Mouse (Mus musculus): ENCODE data around the gene Otud7a.

Otud7a gene

DNA sequence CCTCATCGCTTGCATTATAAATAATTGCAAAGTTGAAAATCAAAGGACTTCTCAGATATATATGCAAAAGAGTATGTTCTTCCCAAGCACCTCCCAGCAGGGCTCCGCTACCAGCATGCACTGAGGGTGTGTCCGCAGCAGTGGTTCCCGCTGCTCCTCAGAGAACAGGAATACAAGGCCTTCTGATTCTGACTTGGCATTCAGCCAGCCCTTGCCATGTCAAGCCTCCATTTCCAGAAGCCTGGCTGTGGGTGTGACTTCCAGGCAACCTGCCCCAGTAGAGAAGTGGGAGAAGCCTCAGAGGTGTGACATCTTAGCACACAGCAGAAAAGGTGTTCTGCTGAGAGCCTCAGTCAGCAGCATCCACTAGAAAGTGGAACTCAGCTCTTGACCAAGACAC, 253.4 kb downstream of the Otud7a start:
- intact Hi-C loops (cut with DNase I), result no loop called here

DNA sequence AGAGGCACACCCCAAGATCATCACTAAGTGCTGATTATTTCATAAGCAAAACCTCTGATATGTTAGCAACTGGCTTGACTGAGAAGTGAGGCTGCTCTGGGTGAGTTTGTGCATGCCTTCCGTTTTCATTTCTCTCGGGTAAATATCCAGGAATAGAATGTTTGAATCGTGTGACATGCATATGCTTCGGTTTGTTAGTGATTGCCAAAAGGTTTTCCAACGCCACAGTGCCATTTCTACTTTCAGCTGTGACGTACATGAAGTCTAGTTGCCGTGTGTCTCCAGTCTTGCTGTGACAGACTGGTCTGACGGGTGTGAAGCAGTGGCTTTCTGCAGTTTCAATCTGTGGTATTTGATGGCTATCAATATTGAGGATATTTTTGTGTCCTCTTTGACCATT, 273.4 kb downstream of the Otud7a start:
- intact Hi-C loops (cut with DNase I), result no loop called here

DNA sequence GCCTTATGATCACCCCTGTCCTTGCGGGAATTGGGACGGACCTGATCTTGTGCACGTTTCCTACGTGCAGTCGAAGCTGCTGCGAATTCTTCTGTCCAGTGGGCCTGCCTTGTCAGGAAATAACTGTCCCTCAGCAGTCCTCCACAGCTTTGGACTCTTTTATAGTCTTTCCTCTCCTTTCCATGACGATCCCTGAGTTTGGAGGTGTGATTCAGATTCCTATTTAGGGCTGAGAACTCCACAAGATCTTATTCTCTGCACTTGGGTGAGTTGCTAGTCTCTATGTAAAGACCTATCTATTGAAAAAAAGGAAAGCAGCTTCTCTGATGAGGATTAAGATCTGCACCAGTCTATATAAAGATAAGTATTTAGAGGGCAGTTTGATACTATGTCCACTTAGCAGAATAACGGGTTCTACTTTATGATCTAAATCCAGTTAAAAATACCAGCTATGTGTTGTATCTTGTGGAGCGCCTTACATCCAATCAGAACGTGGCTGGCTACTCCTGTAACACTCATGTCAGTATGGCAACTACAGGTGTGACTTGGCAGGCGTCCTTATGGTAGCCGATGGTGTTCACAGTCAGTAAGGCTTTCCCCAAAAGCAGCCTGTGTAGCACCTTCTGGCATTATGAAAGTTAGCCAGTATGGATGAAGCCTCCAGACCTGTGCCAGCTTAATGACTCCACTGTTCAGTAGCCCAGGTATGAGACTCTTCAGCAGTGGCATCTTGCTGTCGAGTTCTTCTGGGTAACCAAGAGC, 274.8 kb downstream of the Otud7a start:
- intact Hi-C loops (cut with DNase I), result no loop called here

DNA sequence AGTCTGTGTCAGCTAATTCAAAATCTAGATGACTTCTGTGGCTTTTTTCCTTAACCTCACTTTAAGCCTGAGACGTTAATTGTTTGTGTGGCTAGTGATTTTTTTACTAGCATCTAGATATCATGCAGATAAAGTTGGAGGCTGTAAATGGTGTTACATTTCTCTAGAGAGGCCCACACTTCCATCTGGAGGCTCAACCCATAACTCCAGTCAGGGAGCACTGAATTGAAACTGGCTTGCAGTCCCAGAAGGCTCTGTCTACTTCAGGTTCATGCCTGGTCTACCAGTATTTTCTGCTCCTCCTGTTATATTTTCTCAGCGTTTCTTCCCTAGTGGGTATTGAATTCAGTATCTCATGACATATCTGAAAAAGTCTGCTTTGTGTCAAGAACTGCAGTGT, 276.1 kb downstream of the Otud7a start:
- intact Hi-C loops (cut with DNase I), result no loop called here

DNA sequence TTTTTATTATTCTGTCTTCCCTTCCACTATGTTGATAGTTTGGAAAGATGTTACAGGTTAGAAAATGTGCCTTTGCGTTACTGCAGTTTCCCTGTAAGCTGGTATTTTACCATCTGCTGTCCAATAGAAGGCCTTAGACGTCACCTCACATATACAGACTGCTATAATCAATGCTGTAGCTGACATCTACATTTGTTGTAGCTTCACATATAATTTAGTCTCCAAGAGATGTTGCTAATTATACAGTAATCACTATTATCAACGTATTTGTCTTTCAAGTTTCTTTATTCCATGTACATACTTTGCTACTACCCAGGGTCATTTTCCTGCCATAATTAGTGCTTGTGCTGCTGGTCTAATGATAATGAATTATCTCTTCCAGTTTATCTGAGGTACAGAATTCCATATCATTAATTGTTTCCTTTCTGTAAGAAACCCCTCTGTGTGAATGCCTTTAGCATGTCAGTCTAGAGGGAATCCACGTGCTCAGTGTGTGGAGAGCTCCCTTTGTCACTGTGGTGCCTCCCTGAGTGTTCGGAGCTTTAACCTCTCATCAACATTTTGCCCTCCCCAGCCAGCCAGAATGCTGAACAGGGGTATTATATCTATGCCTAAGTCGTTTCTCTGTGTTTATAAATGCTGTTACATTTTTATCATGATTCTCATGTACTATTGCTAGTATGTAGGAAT, 280.6 kb downstream of the Otud7a start:
- intact Hi-C loops (cut with DNase I), result no loop called here

DNA sequence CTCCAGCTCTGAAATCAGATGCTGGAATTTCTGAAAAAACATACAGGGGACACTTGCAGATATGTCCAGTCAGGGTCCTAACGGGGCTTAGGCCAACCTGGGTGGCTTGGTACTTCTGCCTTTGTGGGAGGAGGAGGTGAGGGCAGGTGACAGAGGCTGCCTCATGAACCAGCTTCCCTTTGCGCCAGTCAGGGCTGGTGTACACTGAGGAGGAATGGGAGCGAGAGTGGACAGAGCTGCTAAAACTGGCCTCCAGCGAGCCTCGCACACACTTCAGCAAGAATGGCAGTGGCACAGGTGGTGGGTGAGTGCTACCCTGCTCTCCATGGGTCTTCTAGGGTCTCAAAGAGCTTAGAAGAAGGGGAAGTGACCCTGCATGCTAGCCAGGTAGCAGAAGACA, 285.1 kb downstream of the Otud7a start:
- intact Hi-C loops (cut with DNase I), result no loop called here

DNA sequence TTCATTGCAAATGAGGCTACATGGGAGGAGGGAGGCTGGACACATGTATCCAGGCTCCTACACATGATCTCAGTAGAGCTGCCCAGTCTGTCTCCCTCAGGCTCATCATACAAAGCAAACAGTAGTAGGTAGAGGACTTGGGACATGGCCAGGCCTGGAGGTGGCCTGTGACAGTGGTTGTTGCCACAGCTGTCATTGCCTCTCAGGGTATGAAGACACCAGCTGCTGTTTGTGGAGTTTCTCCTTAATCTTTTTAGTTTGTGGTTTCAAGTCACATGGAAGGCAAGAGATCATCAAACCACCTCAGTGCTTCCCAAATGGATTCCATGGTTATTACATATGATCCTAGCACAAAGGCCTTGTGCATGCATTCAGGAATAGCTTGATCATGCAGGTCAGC, 285.5 kb downstream of the Otud7a start:
- intact Hi-C loops (cut with DNase I), result no loop called here

DNA sequence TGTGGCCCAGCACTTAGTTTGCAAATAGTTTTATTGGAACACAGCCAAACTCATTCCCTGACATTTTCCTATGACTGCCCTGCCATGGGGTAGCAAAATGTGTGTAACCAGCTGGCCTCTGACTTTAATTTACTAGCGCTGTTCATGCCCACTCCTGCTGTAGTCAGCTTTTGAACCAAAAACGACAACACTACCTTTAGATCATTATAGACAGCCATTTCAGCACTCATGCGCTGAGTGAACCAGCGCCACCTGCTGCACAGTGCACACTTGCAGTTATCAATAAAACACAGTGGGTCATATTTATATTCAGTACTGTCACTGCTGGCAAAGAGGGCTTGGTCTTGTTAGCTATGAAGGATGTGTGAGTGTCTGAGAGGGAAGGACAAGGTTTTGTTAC, 293.2 kb downstream of the Otud7a start:
- intact Hi-C loops (cut with DNase I), result loop anchor here (5.0 kb wide), 1 partner anchor 415 kb away; no protein-coding TSS in a partner anchor

DNA sequence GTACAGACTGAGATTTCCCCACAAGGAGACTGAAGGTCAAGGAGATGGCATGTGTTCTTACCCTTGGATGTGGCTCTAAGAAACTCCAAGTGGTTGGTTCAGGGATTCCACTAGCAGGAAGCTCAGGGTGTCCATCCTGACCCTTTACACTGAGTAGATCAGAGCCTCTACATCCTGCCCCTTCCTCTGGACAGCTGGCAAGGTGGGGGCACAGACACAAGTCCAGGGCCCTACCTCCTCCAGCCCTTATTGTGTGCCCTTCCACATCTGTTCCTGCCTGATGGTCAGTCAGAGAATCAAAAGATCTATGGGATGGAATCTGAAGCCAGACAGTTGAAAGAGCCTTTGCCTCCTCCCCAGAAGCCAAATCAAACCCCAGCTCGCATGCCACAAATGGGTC, 293.6 kb downstream of the Otud7a start:
- intact Hi-C loops (cut with DNase I), result loop anchor here (5.0 kb wide), 1 partner anchor 416 kb away; no protein-coding TSS in a partner anchor

DNA sequence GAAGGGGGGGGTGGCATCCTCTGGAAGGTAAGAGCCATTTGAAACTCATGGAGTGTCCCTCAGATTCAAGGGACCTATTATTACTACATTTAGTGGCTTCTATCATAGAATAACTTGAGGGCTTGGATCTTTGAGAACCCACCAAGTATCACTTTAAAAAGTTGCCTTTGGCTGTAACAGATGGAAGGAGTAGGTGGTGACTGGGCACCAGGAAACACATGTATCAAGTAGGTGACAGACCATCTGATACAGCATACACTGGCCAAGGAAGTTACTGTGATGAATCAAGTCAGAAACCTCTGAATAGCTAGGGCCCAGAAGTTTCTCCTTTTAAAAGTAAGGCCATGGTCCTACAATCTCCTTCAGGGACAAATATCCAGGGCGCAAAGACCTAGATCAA, 298.6 kb downstream of the Otud7a start:
- intact Hi-C loops (cut with DNase I), result no loop called here

DNA sequence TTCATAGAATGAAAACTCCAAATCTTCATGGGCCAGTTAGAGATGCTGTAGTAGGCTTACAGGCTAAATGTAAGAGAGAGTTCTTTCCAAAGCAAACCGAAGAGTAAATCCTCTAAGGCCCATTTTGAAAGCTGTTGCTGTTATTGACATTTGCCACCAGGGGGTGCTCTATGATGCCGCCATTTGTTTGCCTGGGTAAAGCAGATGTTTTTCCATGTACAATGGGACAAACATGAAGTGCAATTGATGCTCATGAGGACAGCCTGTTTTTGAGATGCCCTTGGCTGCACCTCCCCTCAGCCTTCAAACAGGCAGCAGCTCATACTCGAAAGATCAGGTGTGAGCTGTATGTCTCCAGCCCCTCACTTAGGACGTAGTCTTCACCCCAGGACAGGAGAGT, 307.5 kb downstream of the Otud7a start:
- intact Hi-C loops (cut with DNase I), result loop anchor here (2.0 to 5.0 kb wide), 5 partner anchors 99 to 575 kb away; partner anchors contain the start of gene Klf13

DNA sequence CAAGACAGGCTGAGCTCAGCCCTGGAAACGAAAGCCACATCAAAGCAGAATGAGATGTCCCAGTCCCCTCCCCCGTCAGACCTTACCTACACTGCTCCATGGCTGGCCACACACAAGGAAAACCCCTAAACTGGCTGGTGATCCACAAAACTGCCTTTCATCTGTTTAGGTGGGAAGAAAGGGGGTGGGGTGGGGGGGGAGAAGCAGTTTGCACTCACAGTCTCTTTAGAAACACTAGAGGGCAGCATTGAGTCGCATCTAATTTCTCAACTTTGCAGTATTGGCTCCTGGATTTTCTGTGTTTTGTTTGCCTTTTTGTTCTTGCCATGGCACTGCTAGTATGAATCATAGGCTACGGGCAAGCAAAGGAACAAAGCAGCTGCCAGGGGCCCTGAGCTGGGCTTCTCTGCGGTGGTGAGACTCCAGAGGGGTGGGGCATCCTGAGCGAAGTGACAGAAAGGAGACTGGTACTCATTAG, 308.8 kb downstream of the Otud7a start:
- intact Hi-C loops (cut with DNase I), result loop anchor here (2.0 to 5.0 kb wide), 5 partner anchors 97 to 574 kb away; partner anchors contain the start of gene Klf13

DNA sequence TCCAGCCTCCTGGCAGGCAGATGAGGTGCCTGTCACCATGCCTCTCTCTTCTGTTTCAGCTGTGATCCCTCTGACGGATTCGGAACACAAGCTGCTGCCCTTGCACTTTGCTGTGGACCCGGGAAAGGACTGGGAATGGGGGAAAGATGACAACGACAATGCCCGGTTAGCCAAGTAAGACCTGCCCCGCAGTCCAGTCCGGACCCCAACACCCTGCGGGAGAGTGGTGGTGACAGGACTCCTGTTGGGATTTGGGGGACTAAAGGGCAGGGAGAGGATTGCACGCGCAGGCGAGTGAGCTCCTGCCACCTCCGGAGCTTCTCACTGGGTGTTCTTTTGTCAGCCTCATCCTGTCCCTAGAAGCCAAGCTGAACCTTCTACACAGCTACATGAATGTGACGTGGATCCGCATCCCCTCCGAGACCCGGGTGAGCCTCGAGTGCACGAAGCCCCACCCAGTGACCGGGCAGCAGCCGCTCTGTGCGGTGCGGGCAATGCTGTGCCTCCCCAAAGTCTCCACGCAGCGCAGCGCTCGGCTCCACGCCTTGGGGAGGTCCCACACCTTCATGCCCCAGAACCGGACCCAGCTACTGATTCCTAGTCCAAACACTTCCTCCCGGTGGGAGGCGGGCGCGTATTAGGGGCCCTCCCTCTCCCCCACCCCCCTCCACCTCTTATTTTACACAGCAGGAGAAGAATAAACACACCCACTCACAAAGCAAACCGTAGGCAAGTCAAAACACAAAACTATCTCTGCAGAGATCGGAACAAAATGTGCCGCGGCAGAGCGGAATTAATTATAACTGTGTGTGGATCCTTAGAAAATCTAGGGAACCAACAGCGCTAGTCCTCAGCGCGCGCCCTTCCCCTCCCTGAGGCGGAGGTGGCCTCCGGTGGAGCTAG, 310.3 kb downstream of the Otud7a start:
- intact Hi-C loops (cut with DNase I), result loop anchor here (5.0 kb wide), 4 partner anchors 182 to 572 kb away; partner anchors contain the start of gene Klf13

DNA sequence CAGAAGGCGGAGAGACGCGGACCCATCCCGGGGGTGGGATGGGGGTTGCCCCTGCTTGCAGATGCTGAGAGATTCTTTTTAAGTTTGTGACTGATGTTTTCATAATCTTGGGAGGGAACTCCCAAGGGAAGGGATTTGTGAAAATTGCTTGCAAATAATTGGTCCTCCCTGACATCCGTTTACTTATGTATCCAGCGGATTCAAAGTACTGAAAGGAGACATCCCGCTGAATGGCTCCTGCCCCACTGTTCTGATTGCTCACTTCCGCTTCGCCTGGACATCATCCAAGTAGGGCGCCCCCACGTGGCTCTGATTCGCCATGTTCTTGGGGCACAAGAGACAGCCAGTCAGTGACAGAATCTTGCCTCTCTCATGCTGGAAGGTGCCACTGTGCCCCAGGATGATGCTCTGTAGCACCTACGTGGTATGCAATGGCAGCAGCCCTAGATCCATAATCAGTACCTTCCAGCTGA, 311.0 kb downstream of the Otud7a start:
- intact Hi-C loops (cut with DNase I), result no loop called here

DNA sequence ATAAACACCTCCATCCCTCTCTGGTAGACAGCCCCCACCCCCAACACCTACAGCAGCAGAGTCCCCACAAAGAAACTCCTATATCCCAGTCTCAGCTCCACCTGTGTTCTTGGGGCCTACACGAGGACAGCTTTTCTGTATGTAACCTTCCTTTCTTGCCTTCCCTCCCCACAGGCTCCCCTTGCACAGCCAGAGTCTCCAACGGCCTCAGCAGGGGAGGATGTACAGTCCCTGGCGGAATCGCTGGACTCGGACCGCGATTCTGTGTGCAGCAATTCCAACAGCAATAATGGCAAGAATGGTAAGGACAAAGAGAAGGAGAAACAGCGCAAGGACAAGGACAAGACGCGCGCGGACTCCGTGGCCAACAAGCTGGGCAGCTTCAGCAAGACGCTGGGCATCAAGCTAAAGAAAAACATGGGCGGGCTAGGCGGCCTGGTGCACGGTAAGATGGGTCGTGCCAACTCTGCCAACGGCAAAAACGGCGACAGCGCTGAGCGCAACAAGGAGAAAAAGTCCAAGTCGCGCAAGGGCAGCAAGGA, 312.7 kb downstream of the Otud7a start:
- intact Hi-C loops (cut with DNase I), result no loop called here

DNA sequence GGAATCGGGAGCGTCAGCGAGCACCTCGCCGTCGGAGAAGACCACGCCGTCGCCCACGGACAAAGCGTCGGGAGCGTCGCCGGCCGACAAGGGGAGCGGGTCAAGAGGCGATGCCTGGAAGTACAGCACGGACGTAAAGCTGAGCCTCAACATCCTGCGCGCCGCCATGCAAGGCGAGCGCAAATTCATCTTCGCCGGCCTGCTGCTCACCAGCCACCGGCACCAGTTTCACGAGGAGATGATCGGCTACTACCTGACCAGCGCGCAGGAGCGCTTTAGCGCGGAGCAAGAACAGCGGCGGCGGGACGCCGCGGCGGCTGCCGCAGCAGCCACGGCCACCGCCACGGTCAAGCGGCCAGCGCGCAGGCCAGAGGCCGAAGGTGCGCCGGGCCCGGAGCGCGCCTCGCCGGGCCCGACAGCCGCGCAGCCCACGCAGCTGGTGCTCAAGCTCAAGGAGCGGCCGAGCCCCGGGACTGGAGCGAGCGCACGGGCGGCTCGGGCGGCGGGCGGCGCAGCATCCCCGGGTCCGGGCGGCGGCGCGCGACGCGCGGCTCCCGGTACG, 313.2 kb downstream of the Otud7a start:
- intact Hi-C loops (cut with DNase I), result no loop called here

DNA sequence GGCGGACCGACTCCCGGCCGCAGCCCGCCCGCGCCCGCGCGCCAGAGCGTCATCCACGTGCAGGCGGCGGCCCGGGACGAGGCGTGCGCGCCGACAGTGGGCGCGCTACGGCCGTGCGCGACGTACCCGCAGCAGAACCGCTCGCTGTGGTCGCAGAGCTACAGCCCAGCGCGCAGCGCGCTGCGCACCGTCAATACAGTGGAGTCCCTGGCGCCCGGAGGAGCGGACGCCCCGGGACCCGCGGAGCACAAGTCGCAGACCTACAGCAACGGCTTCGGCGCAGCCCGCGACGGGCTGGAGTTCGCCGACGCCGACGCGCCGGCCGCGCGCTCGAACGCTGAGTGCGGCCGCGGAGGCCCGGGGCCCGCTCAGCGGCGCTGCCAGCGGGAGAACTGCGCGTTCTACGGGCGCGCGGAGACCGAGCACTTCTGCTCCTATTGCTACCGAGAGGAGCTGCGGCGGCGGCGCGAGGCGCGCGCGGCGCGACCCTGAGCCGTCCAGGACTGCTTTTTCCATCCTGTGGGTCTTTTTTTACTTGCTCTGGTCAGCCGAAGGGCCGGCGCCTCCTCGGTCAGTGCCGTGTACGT, 313.8 kb downstream of the Otud7a start:
- intact Hi-C loops (cut with DNase I), result no loop called here

DNA sequence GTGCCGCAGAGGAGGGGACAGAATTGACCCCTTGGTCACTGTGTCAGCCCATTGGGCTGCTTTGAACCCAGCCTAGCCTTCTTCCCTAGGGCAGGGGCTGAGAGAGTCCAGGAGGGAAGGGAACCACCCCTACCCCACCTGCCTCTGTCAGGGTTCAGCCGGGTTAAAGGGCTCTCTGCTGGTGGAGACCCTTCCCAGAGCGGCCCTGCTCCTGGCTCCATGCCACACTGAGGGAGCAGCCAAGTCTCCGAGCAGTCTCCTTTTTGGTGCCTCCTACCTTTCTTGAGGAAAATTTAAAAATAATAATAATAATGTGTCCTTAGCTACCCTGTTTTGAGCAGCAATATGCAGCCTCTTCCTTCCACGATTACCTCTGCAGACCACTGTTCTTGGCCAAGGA, 315.1 kb downstream of the Otud7a start:
- intact Hi-C loops (cut with DNase I), result no loop called here

DNA sequence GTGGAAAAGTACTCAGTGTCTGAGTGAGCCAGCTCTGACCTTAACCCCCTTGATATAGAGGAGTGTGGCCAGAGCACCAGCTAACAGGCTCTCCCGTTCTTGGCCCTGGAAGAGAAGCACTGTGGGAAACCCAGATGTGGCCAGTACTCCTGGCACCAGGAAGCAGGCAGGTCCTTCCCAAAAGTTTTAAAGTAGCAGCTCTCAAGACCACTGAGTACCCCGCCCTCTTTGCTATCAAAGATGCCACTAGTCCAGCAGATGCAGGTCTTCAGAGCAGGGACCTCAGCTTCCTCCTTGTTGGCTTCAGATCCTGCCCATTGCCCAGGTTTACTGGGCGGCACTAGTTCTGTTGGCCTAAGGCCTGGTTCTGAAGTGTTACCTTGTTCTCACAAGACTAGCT, 318.0 kb downstream of the Otud7a start:
- intact Hi-C loops (cut with DNase I), result no loop called here

DNA sequence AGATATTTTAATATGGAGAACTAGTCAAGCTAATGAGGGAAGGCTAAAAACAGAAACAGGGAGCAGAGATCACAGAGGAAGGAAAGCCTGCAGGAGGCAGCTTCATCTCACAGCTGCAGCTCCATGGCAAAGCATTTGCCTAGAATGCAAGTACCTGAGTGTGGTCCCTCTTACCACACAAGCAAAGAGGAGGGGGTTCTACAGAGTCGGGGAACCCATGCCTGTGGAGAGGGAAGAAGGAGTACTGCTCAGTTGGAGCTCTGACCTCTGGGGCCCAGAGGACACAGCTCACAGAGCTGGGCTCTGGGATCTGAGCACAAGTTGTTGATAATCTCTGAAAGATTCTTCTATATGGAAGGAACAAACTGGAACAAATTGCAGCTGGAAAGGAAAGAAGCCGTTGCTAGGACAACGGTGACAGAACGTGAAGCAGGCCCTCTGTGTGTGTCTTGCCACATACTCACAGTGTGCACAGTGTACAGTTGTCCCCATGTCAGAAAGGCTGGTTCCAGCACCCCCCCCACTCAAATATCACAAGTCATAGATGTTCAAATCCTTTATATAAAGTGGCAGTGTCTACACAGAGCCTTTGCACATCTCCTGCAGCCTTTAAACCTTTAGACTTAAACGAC, 324.0 kb downstream of the Otud7a start:
- intact Hi-C loops (cut with DNase I), result no loop called here
